Mouse (Mus musculus): Measurements from ENCODE around the gene Pmepa1. TPM values are rescaled to one million over a fixed set of nuclear protein-coding genes. Genes with fewer than 3 reads are reported as not detected.
A peak's percentile ranks its signal among the peaks of the same experiment; 100 is the strongest.

The Pmepa1 gene
- 6.1 and 7.0 TPM in 2 replicates for polyA plus RNA-seq (2015; fragmentation: Nextera tagmentation; extraction: Ambion mirVana)

GRCm38 (mm10) chr2:173276409-173276808, at the start of gene Pmepa1:
TSS of gene Pmepa1 (minus strand) at chr2:173276533.
- DNase-seq (ENCODE audit: low spot score), result peak; percentile 93
- 1% methylated on average over 44 of the region's 61 CpGs for WGBS
- H3K4me1 ChIP-seq (replicated peaks; ENCODE audit: control insufficient read depth, insufficient read depth), result 0 out of 2 replicates have a peak, but pooled peaks cover 5% of the 10 kb centered on the region

GRCm38 (mm10) chr2:173321754-173322153, 45.4 kb upstream of the Pmepa1 start:
- Histone ChIP-seq H3K27me3 (ENCODE audit: control insufficient read depth, insufficient read depth, low read length) (no peaks in the 10 kb centered on the region), H3K36me3 (ENCODE audit: control insufficient read depth, insufficient read depth, low read length) (no peaks in the 10 kb centered on the region), H3K9me3 (ENCODE audit: control insufficient read depth, low read length) (no peaks in the 10 kb centered on the region), H3K9ac (ENCODE audit: low read length) (no peak overlapping the region), H3K4me2 (replicated peaks; ENCODE audit: low read depth) (no peak overlapping the region), H3K27ac (replicated peaks) (no peak overlapping the region), H3K4me3 (ENCODE audit: low read depth, low read length) (no peak overlapping the region), H3K4me1 (replicated peaks; ENCODE audit: control insufficient read depth, insufficient read depth) (no peaks in the 10 kb centered on the region)
- DNase-seq (ENCODE audit: low spot score) (no peak), ATAC-seq (ENCODE audit: low FRiP score, low TSS enrichment) (no peak)
- WGBS, result 89% methylated on average over 6 of the region's 6 CpGs
- TF ChIP-seq EP300 (optimal IDR thresholded peaks at IDR 0.05), result no peak
- no peak for TF ChIP-seq CTCF (IDR thresholded peaks at IDR 0.05; ENCODE audit: low read depth)

More at GRCm38 (mm10) chr2:173276409-173276808, at the start of gene Pmepa1:
- Histone ChIP-seq H3K9me3 (ENCODE audit: control insufficient read depth, low read length) (no peaks in the 10 kb centered on the region), H3K4me3 (ENCODE audit: low read depth, low read length) (peak within 1 kb of the TSS; percentile 79), H3K27me3 (ENCODE audit: control insufficient read depth, insufficient read depth, low read length) (no peaks in the 10 kb centered on the region), H3K9ac (ENCODE audit: low read length) (peak within 1 kb of the TSS; percentile 95), H3K36me3 (ENCODE audit: control insufficient read depth, insufficient read depth, low read length) (no peaks in the 10 kb centered on the region), H3K27ac (replicated peaks) (peak within 1 kb of the TSS; percentile 93), H3K4me2 (replicated peaks; ENCODE audit: low read depth) (peak within 1 kb of the TSS; percentile 76)
- TF ChIP-seq EP300 (optimal IDR thresholded peaks at IDR 0.05), result no peak
- peak; percentile 11; the same call in 1 of the 2 replicates for TF ChIP-seq CTCF (IDR thresholded peaks at IDR 0.05; ENCODE audit: low read depth)
- ATAC-seq (ENCODE audit: low FRiP score, low TSS enrichment), result peak; percentile 92

- ATAC-seq (ENCODE audit: low FRiP score, low TSS enrichment), result peak; percentile 86
- H3K4me1 ChIP-seq (replicated peaks; ENCODE audit: control insufficient read depth, insufficient read depth), result no peaks in the 10 kb centered on the region
Measured at GRCm38 (mm10) chr2:173321194-173321593, 44.9 kb upstream of the Pmepa1 start.

GRCm38 (mm10) chr2:173314291-173314690, 38.0 kb upstream of the Pmepa1 start:
- Histone ChIP-seq H3K27me3 (ENCODE audit: control insufficient read depth, insufficient read depth, low read length) (no peaks in the 10 kb centered on the region), H3K27ac (replicated peaks) (no peak overlapping the region), H3K4me1 (replicated peaks; ENCODE audit: control insufficient read depth, insufficient read depth) (no peaks in the 10 kb centered on the region), H3K4me3 (ENCODE audit: low read depth, low read length) (no peak overlapping the region), H3K4me2 (replicated peaks; ENCODE audit: low read depth) (no peak overlapping the region), H3K36me3 (ENCODE audit: control insufficient read depth, insufficient read depth, low read length) (no peaks in the 10 kb centered on the region), H3K9me3 (ENCODE audit: control insufficient read depth, low read length) (no peaks in the 10 kb centered on the region), H3K9ac (ENCODE audit: low read length) (no peak overlapping the region)
- ATAC-seq (ENCODE audit: low FRiP score, low TSS enrichment) (no peak), DNase-seq (ENCODE audit: low spot score) (no peak)
- 40% methylated on average over 1 of the region's 1 CpGs for WGBS
- 0 out of 2 replicates have a peak, but pooled peaks have one; percentile 14 for TF ChIP-seq CTCF (IDR thresholded peaks at IDR 0.05; ENCODE audit: low read depth)
- no peak for TF ChIP-seq EP300 (optimal IDR thresholded peaks at IDR 0.05)

More at GRCm38 (mm10) chr2:173321194-173321593, 44.9 kb upstream of the Pmepa1 start:
- H3K9ac ChIP-seq (ENCODE audit: low read length), result no peak overlapping the region
- H3K4me2 ChIP-seq (replicated peaks; ENCODE audit: low read depth), result no peak overlapping the region
- DNase-seq (ENCODE audit: low spot score), result peak; percentile 26
- H3K36me3 ChIP-seq (ENCODE audit: control insufficient read depth, insufficient read depth, low read length), result no peaks in the 10 kb centered on the region
- TF ChIP-seq EP300 (optimal IDR thresholded peaks at IDR 0.05), result no peak
- TF ChIP-seq CTCF (IDR thresholded peaks at IDR 0.05; ENCODE audit: low read depth), result no peak
- H3K27ac ChIP-seq (replicated peaks), result no peak overlapping the region
- H3K27me3 ChIP-seq (ENCODE audit: control insufficient read depth, insufficient read depth, low read length), result no peaks in the 10 kb centered on the region
- H3K9me3 ChIP-seq (ENCODE audit: control insufficient read depth, low read length), result no peaks in the 10 kb centered on the region
- H3K4me3 ChIP-seq (ENCODE audit: low read depth, low read length), result no peak overlapping the region
- WGBS, result 76% methylated on average over 2 of the region's 2 CpGs

GRCm38 (mm10) chr2:173308486-173308885, 32.2 kb upstream of the Pmepa1 start:
- Histone ChIP-seq H3K9ac (ENCODE audit: low read length) (no peak overlapping the region), H3K27me3 (ENCODE audit: control insufficient read depth, insufficient read depth, low read length) (no peaks in the 10 kb centered on the region), H3K4me3 (ENCODE audit: low read depth, low read length) (no peak overlapping the region), H3K4me1 (replicated peaks; ENCODE audit: control insufficient read depth, insufficient read depth) (no peaks in the 10 kb centered on the region), H3K4me2 (replicated peaks; ENCODE audit: low read depth) (no peak overlapping the region), H3K36me3 (ENCODE audit: control insufficient read depth, insufficient read depth, low read length) (no peaks in the 10 kb centered on the region), H3K9me3 (ENCODE audit: control insufficient read depth, low read length) (no peaks in the 10 kb centered on the region), H3K27ac (replicated peaks) (no peak overlapping the region)
- DNase-seq (ENCODE audit: low spot score) (no peak), ATAC-seq (ENCODE audit: low FRiP score, low TSS enrichment) (no peak)
- TF ChIP-seq CTCF (IDR thresholded peaks at IDR 0.05; ENCODE audit: low read depth) (no peak), EP300 (optimal IDR thresholded peaks at IDR 0.05) (no peak)
- 92% methylated on average over 10 of the region's 10 CpGs for WGBS

- TF ChIP-seq EP300 (optimal IDR thresholded peaks at IDR 0.05), result no peak
- TF ChIP-seq CTCF (IDR thresholded peaks at IDR 0.05; ENCODE audit: low read depth), result no peak
- 23% methylated on average over 4 of the region's 4 CpGs for WGBS
- H3K9ac ChIP-seq (ENCODE audit: low read length), result no peak overlapping the region
- no peaks in the 10 kb centered on the region for H3K9me3 ChIP-seq (ENCODE audit: control insufficient read depth, low read length)
- no peaks in the 10 kb centered on the region for H3K27me3 ChIP-seq (ENCODE audit: control insufficient read depth, insufficient read depth, low read length)
- no peak overlapping the region for H3K4me3 ChIP-seq (ENCODE audit: low read depth, low read length)
- no peak for ATAC-seq (ENCODE audit: low FRiP score, low TSS enrichment)
- no peak overlapping the region for H3K27ac ChIP-seq (replicated peaks)
- H3K4me2 ChIP-seq (replicated peaks; ENCODE audit: low read depth), result peak overlapping the region; percentile 19; the same call in 1 of the 2 replicates
- no peak for DNase-seq (ENCODE audit: low spot score)
- H3K4me1 ChIP-seq (replicated peaks; ENCODE audit: control insufficient read depth, insufficient read depth), result no peaks in the 10 kb centered on the region
- no peaks in the 10 kb centered on the region for H3K36me3 ChIP-seq (ENCODE audit: control insufficient read depth, insufficient read depth, low read length)
Measured at GRCm38 (mm10) chr2:173307984-173308383, 31.7 kb upstream of the Pmepa1 start.

Measured in stomach, postnatal 0 days (tissue).